22 mouse cellular contexts compared by ENCODE assay signal in the genomic region with DNA sequence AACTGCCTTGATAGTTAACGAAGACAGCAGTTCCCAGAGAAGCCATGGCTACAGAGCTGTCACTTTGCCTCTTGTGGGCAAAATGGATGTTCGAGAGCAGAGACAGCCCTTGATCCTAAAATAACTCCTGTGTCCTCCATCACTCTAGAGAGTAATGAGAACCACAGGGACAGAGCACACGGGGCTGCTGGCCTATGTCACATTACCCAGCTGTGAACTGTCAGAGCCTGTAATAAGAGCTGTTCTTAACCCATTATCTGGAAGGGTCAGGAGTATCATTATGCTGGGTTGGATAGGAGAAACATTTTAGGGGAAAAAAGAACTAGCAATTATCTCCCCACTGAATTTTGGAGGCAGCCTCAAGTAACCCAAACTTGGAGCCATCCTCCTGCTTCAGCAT. TPM values are rescaled to one million over a fixed set of nuclear protein-coding genes. Genes with fewer than 3 reads are reported as not detected.
DNase-seq lines count a peak whose midpoint lies in the region; ATAC-seq lines count a peak whose summit lies in the region.
"Had no signal": no experiment of that assay in that cellular context is flagged by ENCODE, and none has a peak within 500 bp of the region (broad histone marks: within the 10 kb centered on the region; RNA-seq: fewer than 3 reads in every experiment).

No protein-coding gene starts in this region.

- H3K9ac ChIP-seq in embryonic facial prominence, embryonic 14.5 days (ENCODE audit: low read depth, low read length): no peak overlapping the region
- no peak overlapping the region; the same call in 1 of the 2 replicates for H3K9ac ChIP-seq in heart, embryonic 13.5 days
- H3K9ac ChIP-seq in neural tube, embryonic 13.5 days: peak overlapping the region; percentile 26; the same call in 1 of the 2 replicates
- no peak overlapping the region for H3K9ac ChIP-seq in forebrain, embryonic 15.5 days (replicated peaks)
- H3K9ac ChIP-seq: hindbrain, embryonic 12.5 days had no signal

- no peaks in the 10 kb centered on the region for H3K9me3 ChIP-seq in embryonic facial prominence, embryonic 14.5 days (ENCODE audit: control insufficient read depth, low read length)
- no peaks in the 10 kb centered on the region for H3K9me3 ChIP-seq in embryonic facial prominence, embryonic 10.5 days
- H3K9me3 ChIP-seq in heart, embryonic 13.5 days: no peaks in the 10 kb centered on the region
- no peaks in the 10 kb centered on the region for H3K9me3 ChIP-seq in neural tube, embryonic 13.5 days
- H3K9me3 ChIP-seq in forebrain, embryonic 15.5 days: no peaks in the 10 kb centered on the region
- H3K9me3 ChIP-seq: G1E; hindbrain, embryonic 12.5 days had no signal

- H3K4me1 ChIP-seq in embryonic facial prominence, embryonic 14.5 days (ENCODE audit: control insufficient read depth, insufficient read depth, low read length): no peaks in the 10 kb centered on the region
- H3K4me1 ChIP-seq in embryonic facial prominence, embryonic 10.5 days: peaks cover 15% of the 10 kb centered on the region
- H3K4me1 ChIP-seq in heart, embryonic 13.5 days: peaks cover 24% of the 10 kb centered on the region
- peaks cover 9% of the 10 kb centered on the region; the same call in 1 of the 2 replicates for H3K4me1 ChIP-seq in neural tube, embryonic 13.5 days (replicated peaks)
- H3K4me1 ChIP-seq in forebrain, embryonic 15.5 days: 0 out of 2 replicates have a peak, but pooled peaks cover 3% of the 10 kb centered on the region

- no peak overlapping the region for H3K4me2 ChIP-seq in embryonic facial prominence, embryonic 14.5 days (ENCODE audit: low read depth, low read length)
- H3K4me2 ChIP-seq in heart, embryonic 13.5 days: no peak overlapping the region
- H3K4me2 ChIP-seq in neural tube, embryonic 13.5 days: no peak overlapping the region
- H3K4me2 ChIP-seq in forebrain, embryonic 15.5 days (replicated peaks): no peak overlapping the region
- H3K4me2 ChIP-seq: hindbrain, embryonic 12.5 days had no signal

- H3K4me3 ChIP-seq in embryonic facial prominence, embryonic 14.5 days (ENCODE audit: low read depth, low read length): no peak overlapping the region
- no peak overlapping the region for H3K4me3 ChIP-seq in embryonic facial prominence, embryonic 10.5 days
- H3K4me3 ChIP-seq in heart, embryonic 13.5 days: no peak overlapping the region
- H3K4me3 ChIP-seq in neural tube, embryonic 13.5 days: no peak overlapping the region
- H3K4me3 ChIP-seq in forebrain, embryonic 15.5 days: no peak overlapping the region
- H3K4me3 ChIP-seq: hindbrain, embryonic 12.5 days had no signal

- WGBS in embryonic facial prominence, embryonic 14.5 days: 29% methylated on average over 3 of the region's 3 CpGs
- WGBS in embryonic facial prominence, embryonic 10.5 days: 46% methylated on average over 3 of the region's 3 CpGs
- WGBS in heart, embryonic 13.5 days: 20% methylated on average over 3 of the region's 3 CpGs
- 60% methylated on average over 3 of the region's 3 CpGs for WGBS in neural tube, embryonic 13.5 days
- 70% methylated on average over 3 of the region's 3 CpGs for WGBS in forebrain, embryonic 15.5 days

- DNase-seq in embryonic facial prominence, embryonic 14.5 days (ENCODE audit: low spot score): no peak
- DNase-seq in embryonic facial prominence, embryonic 10.5 days (ENCODE audit: low spot score): no peak
- no peak for DNase-seq in heart, postnatal 36 days
- no peak for DNase-seq in neural tube, embryonic 10.5 days (ENCODE audit: extremely low spot score, low spot score)
- DNase-seq: adrenal gland, postnatal 10 days; B cell, adult 2 months; cerebellum, adult 11-12 months; cerebellum, adult 9-10 months; cerebellum, postnatal 25 days; gastrocnemius, postnatal 10 days; heart, postnatal 4 days; kidney, adult 8-10 months had no signal

- intact Hi-C loops in heart, postnatal 36 days (cut with DNase I): no loop called here

- no peaks in the 10 kb centered on the region for H3K27me3 ChIP-seq in embryonic facial prominence, embryonic 14.5 days (replicated peaks; ENCODE audit: control insufficient read depth, insufficient read depth, low read length)
- H3K27me3 ChIP-seq in embryonic facial prominence, embryonic 10.5 days (replicated peaks; ENCODE audit: low read depth, poor library complexity, severe bottlenecking): no peaks in the 10 kb centered on the region
- H3K27me3 ChIP-seq in heart, embryonic 13.5 days (replicated peaks): no peaks in the 10 kb centered on the region
- no peaks in the 10 kb centered on the region for H3K27me3 ChIP-seq in neural tube, embryonic 13.5 days
- no peaks in the 10 kb centered on the region for H3K27me3 ChIP-seq in forebrain, embryonic 15.5 days
- H3K27me3 ChIP-seq: hindbrain, embryonic 12.5 days had no signal

- H3K36me3 ChIP-seq in embryonic facial prominence, embryonic 14.5 days (ENCODE audit: control insufficient read depth, insufficient read depth, low read length): no peaks in the 10 kb centered on the region
- H3K36me3 ChIP-seq in embryonic facial prominence, embryonic 10.5 days (replicated peaks): no peaks in the 10 kb centered on the region
- no peaks in the 10 kb centered on the region for H3K36me3 ChIP-seq in heart, embryonic 13.5 days
- no peaks in the 10 kb centered on the region for H3K36me3 ChIP-seq in neural tube, embryonic 13.5 days
- no peaks in the 10 kb centered on the region for H3K36me3 ChIP-seq in forebrain, embryonic 15.5 days
- H3K36me3 ChIP-seq: hindbrain, embryonic 12.5 days had no signal

- H3K27ac ChIP-seq in embryonic facial prominence, embryonic 14.5 days (replicated peaks; ENCODE audit: low read depth, low read length): no peak overlapping the region
- no peak overlapping the region for H3K27ac ChIP-seq in embryonic facial prominence, embryonic 10.5 days (replicated peaks)
- H3K27ac ChIP-seq in heart, embryonic 13.5 days (replicated peaks): peak overlapping the region; percentile 28
- no peak overlapping the region for H3K27ac ChIP-seq in neural tube, embryonic 13.5 days (replicated peaks)
- H3K27ac ChIP-seq in forebrain, embryonic 15.5 days (replicated peaks): no peak overlapping the region
- H3K27ac ChIP-seq: hindbrain, embryonic 12.5 days had no signal

- ATAC-seq in embryonic facial prominence, embryonic 14.5 days (ENCODE audit: low read depth): peak; percentile 44; the same call in 1 of the 2 replicates
- ATAC-seq in heart, embryonic 13.5 days (ENCODE audit: extremely low read depth, insufficient number of reproducible peaks, low FRiP score, low TSS enrichment): no peak
- no peak for ATAC-seq in neural tube, embryonic 13.5 days (ENCODE audit: low read depth)
- no peak for ATAC-seq in forebrain, embryonic 15.5 days (replicated peaks)
- ATAC-seq: CD4-positive, CD25-positive, alpha-beta regulatory T cell, adult 4 months; forebrain, embryonic 16.5 days; hindbrain, embryonic 16.5 days; inflammation-experienced regulatory T-cells, adult 6 months; intestine, postnatal 0 days had no signal

RNA-seq across cellular contexts. Expression of a gene that starts 7.2 kb away (rescaled TPM):
- polyA plus RNA-seq in embryonic facial prominence, embryonic 14.5 days (2014; fragmentation: Nextera tagmentation; extraction: Ambion mirVana): 4.4 and 12.3 TPM in 2 replicates
- 1.1 and 2.0 TPM in 2 replicates for polyA plus RNA-seq in embryonic facial prominence, embryonic 10.5 days (2016; fragmentation: Nextera tagmentation; extraction: Ambion mirVana)
- 2.8 TPM in 2 replicates for polyA plus RNA-seq in heart, embryonic 13.5 days (2015; fragmentation: Nextera tagmentation; extraction: Ambion mirVana)
- 1 to 10 TPM in 1 of 2 experiments, under 1 TPM in 1; 0.69 to 1.2 TPM for total RNA-seq in heart, postnatal 36 days (2021)
- 2.8 and 2.9 TPM in 2 replicates for polyA plus RNA-seq in neural tube, embryonic 13.5 days (2015; fragmentation: Nextera tagmentation; extraction: Ambion mirVana)
- 4.0 and 10.3 TPM in 2 replicates for polyA plus RNA-seq in forebrain, embryonic 15.5 days (2015; fragmentation: Nextera tagmentation; extraction: Ambion mirVana)

RNA-seq across cellular contexts. Expression of a gene that starts 29.5 kb away (rescaled TPM):
- polyA plus RNA-seq in embryonic facial prominence, embryonic 14.5 days (2014; fragmentation: Nextera tagmentation; extraction: Ambion mirVana): 276 and 291 TPM in 2 replicates
- 260 and 264 TPM in 2 replicates for polyA plus RNA-seq in embryonic facial prominence, embryonic 10.5 days (2016; fragmentation: Nextera tagmentation; extraction: Ambion mirVana)
- polyA plus RNA-seq in heart, embryonic 13.5 days (2015; fragmentation: Nextera tagmentation; extraction: Ambion mirVana): 457 and 493 TPM in 2 replicates
- 1,000 to 10,000 TPM; 1,165 to 1,188 TPM for total RNA-seq in heart, postnatal 36 days (2021)
- 278 and 279 TPM in 2 replicates for polyA plus RNA-seq in neural tube, embryonic 13.5 days (2015; fragmentation: Nextera tagmentation; extraction: Ambion mirVana)
- polyA plus RNA-seq in forebrain, embryonic 15.5 days (2015; fragmentation: Nextera tagmentation; extraction: Ambion mirVana): 211 and 213 TPM in 2 replicates

RNA-seq across cellular contexts. Expression of a gene that starts 29.6 kb away (rescaled TPM):
- polyA plus RNA-seq in embryonic facial prominence, embryonic 14.5 days (2014; fragmentation: Nextera tagmentation; extraction: Ambion mirVana): 9.6 and 11.2 TPM in 2 replicates
- 0.48 and 0.91 TPM in 2 replicates for polyA plus RNA-seq in embryonic facial prominence, embryonic 10.5 days (2016; fragmentation: Nextera tagmentation; extraction: Ambion mirVana)
- polyA plus RNA-seq in heart, embryonic 13.5 days (2015; fragmentation: Nextera tagmentation; extraction: Ambion mirVana): 0.33 and 0.36 TPM in 2 replicates
- under 1 TPM in 1 of 2 experiments, not detected in 1; 0.44 TPM for total RNA-seq in heart, postnatal 36 days (2021)
- polyA plus RNA-seq in neural tube, embryonic 13.5 days (2015; fragmentation: Nextera tagmentation; extraction: Ambion mirVana): 20.7 and 25.7 TPM in 2 replicates
- polyA plus RNA-seq in forebrain, embryonic 15.5 days (2015; fragmentation: Nextera tagmentation; extraction: Ambion mirVana): 0.23 TPM in 1 of 2 replicates, not detected in the other
- total RNA-seq: G1E had no signal
- polyA plus RNA-seq: CD4-positive, CD25-positive, alpha-beta regulatory T cell, adult 4 months; forebrain, embryonic 16.5 days; G1E; inflammation-experienced regulatory T-cells, adult 6 months had no signal

RNA-seq across cellular contexts. Expression of a gene that starts 56.2 kb away (rescaled TPM):
- polyA plus RNA-seq in embryonic facial prominence, embryonic 14.5 days (2014; fragmentation: Nextera tagmentation; extraction: Ambion mirVana): 20.5 and 25.0 TPM in 2 replicates
- 3.8 and 5.5 TPM in 2 replicates for polyA plus RNA-seq in embryonic facial prominence, embryonic 10.5 days (2016; fragmentation: Nextera tagmentation; extraction: Ambion mirVana)
- polyA plus RNA-seq in heart, embryonic 13.5 days (2015; fragmentation: Nextera tagmentation; extraction: Ambion mirVana): 6.9 and 9.1 TPM in 2 replicates
- total RNA-seq in heart, postnatal 36 days (2021): 10 to 100 TPM; 13.7 to 18.6 TPM
- 9.0 and 10.9 TPM in 2 replicates for polyA plus RNA-seq in neural tube, embryonic 13.5 days (2015; fragmentation: Nextera tagmentation; extraction: Ambion mirVana)
- polyA plus RNA-seq in forebrain, embryonic 15.5 days (2015; fragmentation: Nextera tagmentation; extraction: Ambion mirVana): 8.7 and 8.8 TPM in 2 replicates
- polyA plus RNA-seq: CD4-positive, CD25-positive, alpha-beta regulatory T cell, adult 4 months had no signal
